Mouse (Mus musculus) granulocyte monocyte progenitor cell, adult 5-6 weeks (primary cell): Measurements from ENCODE around the gene Tacc2. TPM values are rescaled to one million over a fixed set of nuclear protein-coding genes. Genes with fewer than 3 reads are reported as not detected.

Experiments used
- ATAC-seq: replicated peaks from 2 replicates; pipeline ENCODE4 v1.8.0; 2016; ENCODE audit warnings: mild to moderate bottlenecking, moderate TSS enrichment, inconsistent platforms; ENCODE audit not compliant: poor library complexity, severe bottlenecking
- total RNA-seq, 2 experiments: library from RNA; stranded (forward) in 1 of 2; stranded (reverse) in 1 of 2; fragments of 200-712, 200-1000 nt in 1 of 2; fragments of >200 nt in 1 of 2; fragmentation: Nextera tagmentation in 1 of 2; gene quantifications; 2 replicates each; pipeline ENCODE4 v1.2.3; 2014 to 2017

Tacc2 gene
- total RNA-seq, 2 experiments from 2014 or later = 3.7 to 10.9 TPM

DNA sequence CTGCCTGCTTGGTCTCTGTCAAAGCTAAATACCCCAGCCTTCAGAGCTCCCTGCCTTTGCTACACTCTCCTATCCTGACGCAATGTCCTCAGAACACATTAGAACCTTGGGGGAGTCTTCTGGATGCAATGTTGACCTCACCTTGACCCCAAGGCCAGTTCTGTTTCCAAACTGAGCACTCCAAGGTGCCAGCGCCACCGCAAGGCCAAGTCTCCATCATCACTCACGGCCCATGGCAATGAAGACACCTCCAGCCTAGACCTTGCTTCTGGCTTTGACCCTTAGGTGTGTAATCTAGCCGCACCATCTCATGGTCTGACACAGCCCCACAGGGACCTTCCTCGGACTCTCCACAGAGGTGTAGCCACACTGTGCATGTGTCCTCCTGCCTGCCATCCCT is 220.3 kb downstream of the Tacc2 start:
- no peak for ATAC-seq

DNA sequence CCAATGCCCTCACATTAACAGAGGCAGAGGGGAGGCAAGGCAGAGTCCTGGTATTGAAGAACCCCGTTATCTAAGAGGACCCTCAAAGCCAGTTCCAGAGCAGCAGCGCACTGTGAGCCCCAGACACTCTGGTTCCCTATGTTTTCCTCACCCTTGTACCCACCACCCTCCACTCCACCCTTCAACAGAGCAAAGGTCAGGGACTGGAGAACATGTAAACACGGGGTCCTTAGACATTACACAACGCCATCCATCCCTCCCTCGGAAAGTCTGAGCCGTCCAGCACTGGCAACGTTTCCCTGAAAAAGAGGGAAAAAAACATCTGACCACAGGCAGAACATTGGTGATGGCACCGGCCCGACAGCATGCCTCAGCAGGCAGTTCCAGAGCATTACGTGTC is 222.2 kb downstream of the Tacc2 start:
- no peak for ATAC-seq

DNA sequence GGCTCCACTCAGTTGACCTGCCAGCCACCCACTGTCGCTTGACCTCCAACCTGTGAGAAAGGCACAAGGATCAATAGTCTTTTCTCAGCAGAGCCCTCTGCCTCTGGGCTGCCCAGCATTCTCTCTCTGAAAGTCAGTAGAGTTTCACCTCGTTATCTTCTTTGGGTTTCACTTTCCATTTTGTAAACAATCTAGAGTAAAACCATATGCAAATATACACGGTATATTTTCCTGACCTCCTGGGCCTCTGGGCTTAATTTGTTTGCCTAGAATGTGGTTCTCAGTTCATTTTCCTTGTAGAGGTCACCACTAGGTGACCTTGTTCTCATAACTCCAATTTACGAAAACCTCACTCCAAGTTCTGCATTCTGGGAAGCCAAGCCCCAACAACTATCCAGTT is 223.4 kb downstream of the Tacc2 start:
- ATAC-seq = no peak

DNA sequence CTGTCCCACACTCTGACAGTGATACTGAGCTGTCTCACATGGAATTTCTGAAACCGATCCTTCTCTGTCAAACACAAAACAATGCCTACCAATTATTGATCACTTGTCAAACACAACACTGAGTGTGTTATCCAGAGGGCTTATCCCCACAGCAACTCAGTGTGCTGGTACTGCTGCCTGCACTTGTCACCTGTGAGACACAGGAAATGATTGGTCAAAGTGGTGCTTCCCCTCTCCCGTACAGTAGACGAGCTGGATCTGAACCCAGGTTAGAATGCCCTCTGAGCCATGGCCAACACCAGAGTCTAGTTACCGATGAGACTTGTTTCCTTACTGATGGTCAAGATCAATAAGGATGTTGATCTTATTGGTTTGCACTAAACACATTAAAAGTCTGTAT is 224.6 kb downstream of the Tacc2 start:
- ATAC-seq = no peak

DNA sequence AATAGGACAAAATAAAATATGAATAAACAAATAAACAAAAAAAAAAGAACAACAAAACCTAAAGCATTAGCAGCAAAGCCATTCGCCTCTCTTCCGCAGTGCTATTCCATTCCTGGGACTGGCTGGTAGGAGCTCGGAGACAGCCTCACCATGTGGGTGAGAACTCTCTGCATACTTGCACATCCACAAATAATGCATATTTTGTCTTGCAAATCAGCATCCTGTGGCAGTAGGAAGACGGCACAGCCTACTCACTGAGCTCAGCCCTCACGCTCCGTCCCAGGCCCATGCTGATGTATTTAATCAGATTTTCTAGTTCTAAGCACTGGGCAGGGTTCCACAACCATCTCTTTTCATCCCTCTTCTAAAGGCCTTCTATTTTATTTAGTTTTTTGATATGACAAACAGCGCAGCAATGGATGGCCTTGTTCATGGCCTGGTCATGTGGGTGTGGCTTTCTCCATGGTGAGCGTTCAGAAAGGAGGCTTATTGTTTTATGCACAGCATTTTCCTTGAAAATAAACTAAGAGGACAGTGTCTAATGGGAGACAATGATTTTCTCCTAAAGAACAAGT is 226.1 kb downstream of the Tacc2 start:
- ATAC-seq = no peak

DNA sequence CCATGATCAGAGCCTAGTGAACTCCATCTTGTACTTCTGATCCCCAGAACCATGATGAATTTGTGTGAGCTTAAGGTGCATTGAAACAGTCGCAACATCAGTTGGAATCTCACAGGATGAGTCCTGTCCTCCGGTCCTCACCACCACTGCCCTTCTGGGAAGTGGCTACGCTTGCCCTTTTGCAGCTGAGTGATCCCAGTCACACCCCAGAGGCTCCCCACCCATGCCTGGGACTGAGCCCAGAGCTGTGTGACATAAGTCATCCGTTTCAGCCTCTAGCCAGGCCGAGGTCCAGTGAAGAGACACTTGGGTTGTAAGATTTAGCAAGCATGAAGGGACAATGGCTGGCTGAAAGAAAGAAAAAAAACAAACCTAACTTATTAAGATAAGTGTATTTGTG is 227.8 kb downstream of the Tacc2 start:
- ATAC-seq = no peak

DNA sequence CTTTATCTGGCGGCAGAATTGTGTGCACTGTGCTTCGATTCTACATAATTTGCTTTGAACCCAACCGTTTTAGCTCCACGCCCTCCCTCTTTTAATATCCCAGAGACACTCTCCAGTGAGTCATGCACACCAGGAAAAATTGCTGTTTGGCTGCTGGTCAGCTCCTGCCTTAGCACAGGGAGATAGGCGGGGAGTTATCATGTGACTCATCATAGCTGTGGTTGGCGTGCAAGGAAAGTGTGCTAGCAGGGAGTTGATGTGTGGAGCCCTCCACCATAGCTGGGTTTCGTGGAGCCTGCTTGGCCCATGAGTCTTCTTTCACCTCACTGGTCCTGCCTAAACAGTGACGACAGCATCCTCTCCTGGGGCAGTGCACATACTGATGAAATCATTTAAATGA is 230.5 kb downstream of the Tacc2 start:
- no peak for ATAC-seq

- ATAC-seq = no peak
Observed at GRCm38 (mm10) chr7:130808694-130809093, 231.5 kb downstream of the Tacc2 start.

DNA sequence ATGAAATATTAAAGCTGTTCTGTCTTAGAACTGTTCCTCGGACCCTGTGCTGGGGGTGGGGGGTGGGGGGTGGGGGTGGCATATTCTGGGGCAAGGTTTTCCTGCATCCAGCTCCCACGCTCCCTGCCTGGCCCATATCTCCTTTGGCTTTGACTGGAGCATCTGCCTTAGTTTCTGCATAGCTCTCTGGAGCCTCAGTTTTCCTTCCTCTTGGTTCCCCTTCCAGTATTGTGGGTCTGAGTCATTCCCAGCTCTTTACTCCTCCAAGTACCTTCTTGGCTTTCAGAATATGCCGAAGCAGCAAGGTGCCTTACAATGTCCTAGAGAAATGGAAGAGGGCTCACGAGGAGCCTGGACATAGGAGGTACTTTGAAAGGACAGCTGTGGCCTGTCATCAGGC is 233.0 kb downstream of the Tacc2 start:
- ATAC-seq = no peak

- ATAC-seq = peak; percentile 49
Observed at GRCm38 (mm10) chr7:130812407-130812806, 235.2 kb downstream of the Tacc2 start.

Other genes with a start within 250 kb of the Tacc2 start
- gene Ate1, start 57.1 kb upstream of the Tacc2 start, total RNA-seq (2014; fragmentation: Nextera tagmentation) = 13.2 and 41.4 TPM in 2 replicates
- 46.0 and 64.1 TPM in 2 replicates for gene Ate1, start 57.1 kb upstream of the Tacc2 start, total RNA-seq (2017)
- gene Nsmce4a, start 4.3 kb upstream of the Tacc2 start, total RNA-seq (2014; fragmentation: Nextera tagmentation) = 121 and 125 TPM in 2 replicates
- gene Nsmce4a, start 4.3 kb upstream of the Tacc2 start, total RNA-seq (2017) = 204 and 256 TPM in 2 replicates
- gene Btbd16, start 196.6 kb downstream of the Tacc2 start, total RNA-seq (2014; fragmentation: Nextera tagmentation) = 1.1 TPM in 1 of 2 replicates, not detected in the other
- gene Btbd16, start 196.6 kb downstream of the Tacc2 start, total RNA-seq (2017) = 0.47 TPM in 1 of 2 replicates, not detected in the other